Mouse (Mus musculus): Measurements from ENCODE around the gene Cox7a2l.

The Cox7a2l gene

DNA sequence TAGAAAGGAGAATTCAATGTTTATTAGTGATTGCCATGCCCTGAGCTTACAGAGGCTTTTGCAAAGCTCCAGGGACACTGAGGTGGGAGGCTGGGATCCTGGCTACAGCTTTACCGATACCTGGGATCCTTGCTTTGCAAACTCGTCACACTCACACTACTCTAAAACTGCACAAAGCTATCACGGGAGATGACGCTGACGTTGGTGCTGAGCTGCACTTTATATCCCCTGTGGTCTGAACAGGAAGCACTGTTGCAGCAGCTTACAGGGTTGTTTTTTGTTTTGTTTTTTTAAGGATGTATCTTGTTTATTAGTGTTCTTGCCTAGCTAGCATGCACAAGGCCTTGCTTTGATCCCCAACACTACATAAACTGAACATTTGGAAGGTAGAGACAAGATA lies 63.5 kb downstream of the Cox7a2l start:
- in situ Hi-C loops (cut with MboI): no loop called here

- in situ Hi-C loops (cut with MboI): no loop called here
Measured at GRCm38 (mm10) chr17:83452451-83452850, 64.7 kb downstream of the Cox7a2l start.
